Mouse (Mus musculus): ENCODE data around the gene Pcbp1.

GRCm38 (mm10) chr6:86526032-86526960, at the start of gene Pcbp1:
- TF ChIP-seq POLR2A (IDR thresholded peaks at IDR 0.05; ENCODE audit: insufficient read depth, low read length) (no peak), CTCF (IDR thresholded peaks at IDR 0.05; ENCODE audit: low read depth, low read length) (no peak), EP300 (IDR thresholded peaks at IDR 0.05; ENCODE audit: insufficient read depth, low read depth, low read length) (peak; percentile 75)

Data from ES-Bruce4 (cell line).